Comparison of ENCODE assay signal across 8 mouse cellular contexts in the genomic region with DNA sequence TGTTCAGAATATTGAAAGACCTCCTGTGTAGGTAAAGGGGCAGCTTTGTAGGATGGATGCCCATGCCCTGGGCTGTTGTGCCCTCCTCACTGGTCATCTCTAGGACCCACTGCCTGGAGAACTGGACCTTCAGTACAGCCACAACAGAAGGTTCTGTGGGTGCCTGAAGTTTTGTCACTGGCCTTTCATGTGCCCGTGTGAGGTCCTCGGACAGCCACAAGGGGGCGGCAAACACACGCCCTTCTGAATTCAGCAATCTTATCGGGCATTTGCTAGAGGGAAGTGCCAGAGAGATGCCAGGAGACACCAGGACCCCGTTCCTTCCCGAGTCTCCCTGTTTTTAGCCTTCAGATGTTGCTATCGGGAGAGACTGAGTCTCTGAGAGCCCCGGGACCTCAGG. TPM values are rescaled to one million over a fixed set of nuclear protein-coding genes. Genes with fewer than 3 reads are reported as not detected.
DNase-seq lines count a peak whose midpoint lies in the region; ATAC-seq and TF ChIP-seq lines count a peak whose summit lies in the region.

No protein-coding gene starts in this region.

- 2% methylated on average over 9 of the region's 9 CpGs for WGBS in liver, embryonic 14.5 days (ENCODE audit: insufficient replicate concordance)
- WGBS in neural tube, embryonic 13.5 days, result 1% methylated on average over 9 of the region's 9 CpGs

- H3K4me2 ChIP-seq in liver, embryonic 14.5 days (ENCODE audit: low read depth), result no peak overlapping the region
- H3K4me2 ChIP-seq in neural tube, embryonic 13.5 days, result peak overlapping the region; percentile 24; the same call in 1 of the 2 replicates

- peak; percentile 50 for ATAC-seq in liver, embryonic 14.5 days (ENCODE audit: insufficient read depth)
- ATAC-seq in neural tube, embryonic 13.5 days (ENCODE audit: low read depth), result no peak

- intact Hi-C loops in gastrocnemius, postnatal 36 days (cut with DNase I), result loop anchor here (1.0 kb wide), 1 partner anchor 52 kb away; no protein-coding TSS in a partner anchor

- peak; percentile 99 for TF ChIP-seq CTCF in liver, embryonic 14.5 days (IDR thresholded peaks at IDR 0.05; ENCODE audit: low read depth)

- no peaks in the 10 kb centered on the region for H3K4me1 ChIP-seq in liver, embryonic 14.5 days (replicated peaks; ENCODE audit: control insufficient read depth in 2 of 2, insufficient read depth in 2 of 2, low read length in 1 of 2)
- peaks cover 9% of the 10 kb centered on the region; the same call in 1 of the 2 replicates for H3K4me1 ChIP-seq in neural tube, embryonic 13.5 days (replicated peaks)

- H3K9me3 ChIP-seq in liver, embryonic 14.5 days (ENCODE audit: control insufficient read depth, low read length), result peaks cover 2% of the 10 kb centered on the region
- H3K9me3 ChIP-seq in neural tube, embryonic 13.5 days, result no peaks in the 10 kb centered on the region

- no peak for TF ChIP-seq EP300 in liver, embryonic 14.5 days (IDR thresholded peaks at IDR 0.05; ENCODE audit: low read depth)

- no peak overlapping the region for H3K9ac ChIP-seq in liver, embryonic 14.5 days (replicated peaks)
- H3K9ac ChIP-seq in neural tube, embryonic 13.5 days, result peak overlapping the region; percentile 38; the same call in 1 of the 2 replicates

- no peak overlapping the region for H3K4me3 ChIP-seq in liver, embryonic 14.5 days (ENCODE audit: insufficient read depth in 1 of 2, low read depth in 2 of 2, low read length in 2 of 2)
- H3K4me3 ChIP-seq in neural tube, embryonic 13.5 days, result no peak overlapping the region

- H3K27ac ChIP-seq in liver, embryonic 14.5 days, result no peak overlapping the region
- H3K27ac ChIP-seq in neural tube, embryonic 13.5 days (replicated peaks), result no peak overlapping the region

- H3K27me3 ChIP-seq in liver, embryonic 14.5 days (ENCODE audit: control insufficient read depth, insufficient read depth, low read length), result no peaks in the 10 kb centered on the region
- no peaks in the 10 kb centered on the region for H3K27me3 ChIP-seq in neural tube, embryonic 13.5 days

- no peaks in the 10 kb centered on the region for H3K36me3 ChIP-seq in liver, embryonic 14.5 days (replicated peaks; ENCODE audit: control insufficient read depth, insufficient read depth, low read depth)
- no peaks in the 10 kb centered on the region for H3K36me3 ChIP-seq in neural tube, embryonic 13.5 days

- DNase-seq in 3134 (ENCODE audit: extremely low read depth, insufficient read length, low spot score), result peak; percentile 52
- peak; percentile 56 for DNase-seq in WW6 (ENCODE audit: low read depth, low spot score)
- peak; percentile 80 for DNase-seq in cerebellum, postnatal 36 days
- peak; percentile 64 to 65 for DNase-seq in gastrocnemius, postnatal 36 days
- peak; percentile 86 for DNase-seq in kidney, postnatal 10 days
- DNase-seq in liver, embryonic 14.5 days (ENCODE audit: low read depth in 3 of 3, low spot score in 3 of 3), result peak; percentile 52 to 58 (median 56)
- DNase-seq in testis, postnatal 14 days (ENCODE audit: low spot score), result peak; percentile 54

RNA-seq across cellular contexts. Expression of gene Ephx1, which starts 32.9 kb away (rescaled TPM):
- 10 to 100 TPM; 10.9 to 16.6 TPM for total RNA-seq in gastrocnemius, postnatal 36 days (2021)
- polyA plus RNA-seq in liver, embryonic 14.5 days (2012; rRNA removed), result 2.8 and 2.9 TPM in 2 replicates
- polyA plus RNA-seq in liver, embryonic 14.5 days (2014; fragmentation: Nextera tagmentation; extraction: Ambion mirVana), result 4.2 and 4.8 TPM in 2 replicates
- 4.8 and 6.0 TPM in 2 replicates for polyA plus RNA-seq in neural tube, embryonic 13.5 days (2015; fragmentation: Nextera tagmentation; extraction: Ambion mirVana)

RNA-seq across cellular contexts. Expression of gene Tmem63a, which starts 45.6 kb away (rescaled TPM):
- total RNA-seq in gastrocnemius, postnatal 36 days (2021), result 10 to 100 TPM; 12.4 to 13.3 TPM
- 6.8 and 7.2 TPM in 2 replicates for polyA plus RNA-seq in liver, embryonic 14.5 days (2012; rRNA removed)
- polyA plus RNA-seq in liver, embryonic 14.5 days (2014; fragmentation: Nextera tagmentation; extraction: Ambion mirVana), result 4.3 and 4.6 TPM in 2 replicates
- 2.0 and 3.2 TPM in 2 replicates for polyA plus RNA-seq in neural tube, embryonic 13.5 days (2015; fragmentation: Nextera tagmentation; extraction: Ambion mirVana)

RNA-seq across cellular contexts. Expression of gene Lefty1, which starts 52.9 kb away (rescaled TPM):
- under 1 TPM in 1 of 2 experiments, not detected in 1; 0.25 TPM for total RNA-seq in gastrocnemius, postnatal 36 days (2021)
- 9.2 and 9.5 TPM in 2 replicates for polyA plus RNA-seq in liver, embryonic 14.5 days (2012; rRNA removed)
- 4.9 and 5.6 TPM in 2 replicates for polyA plus RNA-seq in liver, embryonic 14.5 days (2014; fragmentation: Nextera tagmentation; extraction: Ambion mirVana)
- polyA plus RNA-seq in neural tube, embryonic 13.5 days (2015; fragmentation: Nextera tagmentation; extraction: Ambion mirVana), result 0.49 TPM in 1 of 2 replicates, not detected in the other
